Mouse (Mus musculus) Patski (cell line): Measurements from ENCODE around the gene Ipo8. TPM values are rescaled to one million over a fixed set of nuclear protein-coding genes. Genes with fewer than 3 reads are reported as not detected.

ENCODE experiments used
- ATAC-seq: fragments of 100-300 bp; one replicate; pipeline ENCODE4 v1.8.0; 2021
- CTCF ChIA-PET: fragments of 350-600 bp; sonication (Branson Sonifier 250); formaldehyde crosslinking; loops from one replicate; lab custom pipeline; 2022; ENCODE audit warnings: inconsistent platforms; lab: Charles Lee
- POLR2A ChIA-PET: fragments of 350-600 bp; sonication (Branson Sonifier 250); formaldehyde crosslinking; loops from one replicate; lab custom pipeline; 2022; ENCODE audit warnings: antibody characterized with exemption, inconsistent platforms; lab: Charles Lee
- DNase-seq: peaks from one replicate; pipeline ENCODE4 v3.0.0-alpha.2; 2011; ENCODE audit warnings: low read depth, low spot score
- H3K27me3 ChIP-seq: fragments of 371-371 bp; one replicate; pipeline ENCODE4 v1.5.1; 2021
- CTCF ChIP-seq: fragments of 100-300 bp; IDR thresholded peaks from one replicate; pipeline ENCODE4 v1.5.1; 2021
- in situ Hi-C: fragments of 300-500 bp; cut with MboI; formaldehyde crosslinking; loops from 3 replicates; pipeline ENCODE4 v1.11.1; 2018; ENCODE audit warnings: low pct_unique_long_range_greater_than_20kb, mixed read lengths
- polyA plus RNA-seq: library from polyadenylated mRNA; unstranded; gene quantifications from one replicate; pipeline ENCODE4 v1.2.3, GENCODE M21; 2021

Gene Ipo8
- polyA plus RNA-seq, 1 experiment from 2014 or later = 51.6 TPM

GRCm38 (mm10) chr6:148811117-148811516 lies 20.1 kb downstream of the Ipo8 start:
- H3K27me3 ChIP-seq = no peaks in the 10 kb centered on the region
- TF ChIP-seq CTCF = no peak
- ChIA-PET POLR2A (interaction anchor here (0.5 kb wide), 1 partner anchor 508 kb away, joined by 5 read pairs; no protein-coding TSS in a partner anchor), CTCF (interaction anchor here (1.1 to 3.0 kb wide), 3 partner anchors 10 to 20 kb away, joined by 3 to 11 read pairs (median 3); partner anchors contain the start of gene Ipo8)
- DNase-seq (no peak), ATAC-seq (no peak)
- in situ Hi-C loops = no loop called here

- DNase-seq (no peak), ATAC-seq (no peak)
- in situ Hi-C loops = no loop called here
- TF ChIP-seq CTCF = no peak
- H3K27me3 ChIP-seq = no peaks in the 10 kb centered on the region
- POLR2A ChIA-PET = no interaction called here
- CTCF ChIA-PET = interaction anchor here (1.5 kb wide), 2 partner anchors 9 to 25 kb away, joined by 3 to 4 read pairs; no protein-coding TSS in a partner anchor
Observed at GRCm38 (mm10) chr6:148799773-148800172, 31.5 kb downstream of the Ipo8 start.

GRCm38 (mm10) chr6:148795145-148795544 lies 36.1 kb downstream of the Ipo8 start:
- ChIA-PET CTCF (no interaction called here), POLR2A (interaction anchor here (1.0 to 1.2 kb wide), 2 partner anchors 54 to 576 kb away, joined by 3 read pairs; no protein-coding TSS in a partner anchor)
- TF ChIP-seq CTCF = no peak
- ATAC-seq = no peak
- in situ Hi-C loops = no loop called here
- H3K27me3 ChIP-seq = no peaks in the 10 kb centered on the region
- no peak for DNase-seq

- no peak for DNase-seq
- no peaks in the 10 kb centered on the region for H3K27me3 ChIP-seq
- no peak for ATAC-seq
- ChIA-PET POLR2A (no interaction called here), CTCF (no interaction called here)
- no peak for TF ChIP-seq CTCF
- in situ Hi-C loops = no loop called here
Observed at GRCm38 (mm10) chr6:148789010-148789673, 42.1 kb downstream of the Ipo8 start.

- in situ Hi-C loops = no loop called here
- no peaks in the 10 kb centered on the region for H3K27me3 ChIP-seq
- DNase-seq (no peak), ATAC-seq (peak; percentile 26)
- ChIA-PET POLR2A (no interaction called here), CTCF (interaction anchor here (1.0 to 2.5 kb wide), 4 partner anchors 15 to 24 kb away, joined by 3 to 6 read pairs (median 4); no protein-coding TSS in a partner anchor)
- no peak for TF ChIP-seq CTCF
Observed at GRCm38 (mm10) chr6:148786186-148786585, 45.1 kb downstream of the Ipo8 start.

GRCm38 (mm10) chr6:148784418-148784817 lies 46.8 kb downstream of the Ipo8 start:
- POLR2A ChIA-PET = no interaction called here
- no peaks in the 10 kb centered on the region for H3K27me3 ChIP-seq
- ATAC-seq (no peak), DNase-seq (no peak)
- CTCF ChIA-PET = no interaction called here
- no peak for TF ChIP-seq CTCF
- in situ Hi-C loops = no loop called here

GRCm38 (mm10) chr6:148776236-148776635 lies 55.0 kb downstream of the Ipo8 start:
- ChIA-PET POLR2A (no interaction called here), CTCF (interaction anchor here (1.1 kb wide), 2 partner anchors 10 to 528 kb away, joined by 3 read pairs; no protein-coding TSS in a partner anchor)
- in situ Hi-C loops = no loop called here
- no peaks in the 10 kb centered on the region for H3K27me3 ChIP-seq
- no peak for TF ChIP-seq CTCF
- ATAC-seq (no peak), DNase-seq (no peak)

- ATAC-seq = no peak
- ChIA-PET POLR2A (no interaction called here), CTCF (interaction anchor here (0.6 to 1.1 kb wide), 2 partner anchors 9 to 14 kb away, joined by 3 read pairs; no protein-coding TSS in a partner anchor)
- in situ Hi-C loops = no loop called here
- H3K27me3 ChIP-seq = no peaks in the 10 kb centered on the region
- no peak for TF ChIP-seq CTCF
- no peak for DNase-seq
Observed at GRCm38 (mm10) chr6:148771423-148771822, 59.8 kb downstream of the Ipo8 start.

GRCm38 (mm10) chr6:148768419-148768818 lies 62.8 kb downstream of the Ipo8 start:
- in situ Hi-C loops = no loop called here
- POLR2A ChIA-PET = no interaction called here
- CTCF ChIA-PET = no interaction called here
- no peak for TF ChIP-seq CTCF
- ATAC-seq (no peak), DNase-seq (no peak)
- H3K27me3 ChIP-seq = no peaks in the 10 kb centered on the region

GRCm38 (mm10) chr6:148767228-148767627 lies 64.0 kb downstream of the Ipo8 start:
- no peak for ATAC-seq
- in situ Hi-C loops = no loop called here
- CTCF ChIA-PET = no interaction called here

More at GRCm38 (mm10) chr6:148767228-148767627, 64.0 kb downstream of the Ipo8 start:
- no peaks in the 10 kb centered on the region for H3K27me3 ChIP-seq
- POLR2A ChIA-PET = no interaction called here
- TF ChIP-seq CTCF = peak; percentile 37
- no peak for DNase-seq
